Mouse (Mus musculus) effector memory CD4-positive, alpha-beta T cell, adult 5 months (primary cell): ENCODE data around the gene Mlph. TPM values are rescaled to one million over a fixed set of nuclear protein-coding genes. Genes with fewer than 3 reads are reported as not detected.

ENCODE experiments used
- polyA plus RNA-seq: library from polyadenylated mRNA; unstranded; fragments of 100-300 nt; shearing (Covaris generic); gene quantifications from one replicate; pipeline ENCODE4 v1.2.1, GENCODE M21; 2017

Gene Mlph
- polyA plus RNA-seq, result not detected

DNA sequence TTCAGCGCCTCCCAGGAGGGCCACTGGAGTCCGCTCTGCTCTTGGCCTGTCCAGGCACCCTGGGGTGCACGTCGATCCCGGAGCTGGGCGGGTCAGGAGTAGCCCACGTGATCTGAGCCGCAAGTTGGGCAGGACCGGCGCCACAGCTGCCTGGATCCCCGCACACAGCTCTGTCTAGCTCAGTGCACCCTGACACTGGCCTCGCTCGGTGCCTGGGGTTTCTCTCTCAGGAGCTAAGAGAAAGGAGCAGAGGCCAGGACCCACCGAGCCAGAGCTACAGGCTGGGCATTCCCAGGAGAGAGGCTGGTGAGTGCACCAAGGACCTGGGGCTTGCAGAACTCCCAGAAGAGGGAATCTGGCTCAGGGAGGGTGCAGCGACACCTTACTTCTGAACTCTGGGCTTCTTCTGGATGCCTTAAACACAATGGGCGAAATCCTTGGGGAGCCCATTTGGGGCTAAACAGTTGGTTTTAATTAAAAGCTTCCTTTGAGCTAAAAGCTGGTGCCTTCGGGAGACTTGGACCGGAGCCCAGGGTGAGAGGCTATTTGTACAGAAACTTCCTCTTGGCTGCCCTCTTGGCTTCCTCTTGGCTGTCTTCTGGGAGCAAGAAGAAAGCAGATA, at the start of gene Mlph:
Mlph (plus strand) TSS at position 138 of the 622 bp plus-strand sequence.

DNA sequence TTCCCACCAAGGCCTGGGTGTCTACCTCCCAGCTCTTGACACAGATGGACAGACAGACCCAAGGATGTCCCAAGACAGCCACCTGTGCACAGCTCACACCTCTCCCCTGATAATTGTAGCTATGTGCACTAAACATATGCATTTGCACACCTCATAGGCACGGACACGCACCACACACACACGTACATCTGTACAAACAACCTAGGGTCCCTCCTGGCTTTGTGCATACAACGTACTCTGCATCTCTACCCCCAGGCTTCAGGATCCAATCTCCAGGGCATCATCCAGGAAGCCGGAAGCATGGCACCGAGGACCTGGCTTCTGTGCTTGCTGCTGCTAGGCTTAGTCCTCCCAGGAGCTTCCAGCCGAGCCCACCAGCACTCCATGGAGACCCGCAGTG, 37.9 kb downstream of the Mlph start, which contains the start of gene Prlh:
Prlh (plus strand) TSS at position 301 of the 400 bp plus-strand sequence.

DNA sequence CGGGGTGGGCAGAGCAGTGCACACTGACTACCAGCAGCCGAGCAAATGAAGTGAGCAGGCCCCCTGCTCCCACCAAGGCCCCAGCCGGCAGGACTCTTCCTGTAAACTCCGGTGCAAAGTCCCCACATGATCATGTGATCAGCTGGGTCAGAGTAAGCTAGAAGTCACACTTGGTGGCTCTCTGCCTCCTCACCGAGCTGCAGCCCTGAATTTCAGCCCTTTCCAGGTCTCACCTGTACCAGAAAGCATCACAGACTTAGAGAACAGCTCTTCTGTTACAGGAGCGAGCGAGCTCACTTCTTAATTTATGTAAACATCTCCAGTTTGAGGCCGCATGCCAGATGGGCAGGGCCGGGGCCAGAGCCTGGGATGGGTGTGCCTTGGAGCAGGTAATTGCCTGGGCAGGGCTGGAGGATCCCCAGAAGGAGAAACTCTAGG, 54.5 kb downstream of the Mlph start, which contains the start of gene Rab17:
Rab17 (minus strand) TSS at position 315 of the 438 bp plus-strand sequence.

DNA sequence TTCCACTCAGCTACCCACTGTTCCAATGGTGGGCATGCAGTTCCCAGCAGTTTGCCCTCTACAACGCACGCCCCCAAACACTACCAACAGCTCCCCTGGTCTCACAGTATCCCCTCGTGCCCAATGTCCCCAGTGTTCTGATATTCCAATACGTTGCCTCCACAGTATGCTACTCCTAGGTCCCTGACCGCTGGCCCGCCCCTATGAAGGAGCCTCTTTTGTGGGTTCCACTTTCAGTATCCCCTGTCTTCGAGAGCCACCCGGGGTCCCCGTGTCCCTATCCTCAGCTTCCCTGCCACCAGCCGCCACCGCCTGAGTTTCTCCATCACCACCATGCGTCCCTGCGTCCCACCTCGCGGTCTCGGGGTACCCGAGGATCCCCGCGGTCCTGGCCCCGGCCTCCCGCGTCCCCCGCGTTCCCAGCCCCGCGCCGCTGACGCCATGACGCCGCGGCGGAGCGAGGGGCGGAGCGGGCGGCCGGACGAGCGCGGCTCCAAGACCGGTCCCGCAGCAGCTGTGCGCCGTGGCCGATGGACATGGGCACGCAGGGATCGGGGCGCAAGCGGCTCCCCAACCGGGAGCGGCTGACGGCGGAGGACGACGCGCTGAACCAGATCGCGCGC, 83.5 kb downstream of the Mlph start, which contains the start of gene Lrrfip1:
Lrrfip1 (plus strand) TSS at position 470 of the 623 bp plus-strand sequence.

Other genes with a start within 250 kb of the Mlph start
- gene Col6a3, start 71.1 kb upstream of the Mlph start, polyA plus RNA-seq, result 0.26 TPM
- not detected for gene Prlh, start 38.0 kb downstream of the Mlph start, polyA plus RNA-seq
- gene Rab17, start 54.6 kb downstream of the Mlph start, polyA plus RNA-seq, result not detected
- gene Lrrfip1, start 83.7 kb downstream of the Mlph start, polyA plus RNA-seq, result 270 TPM
- gene Rbm44, start 230.0 kb downstream of the Mlph start, polyA plus RNA-seq, result 0.20 TPM